Mouse (Mus musculus): Measurements from ENCODE around the gene Fgfr2.

DNA sequence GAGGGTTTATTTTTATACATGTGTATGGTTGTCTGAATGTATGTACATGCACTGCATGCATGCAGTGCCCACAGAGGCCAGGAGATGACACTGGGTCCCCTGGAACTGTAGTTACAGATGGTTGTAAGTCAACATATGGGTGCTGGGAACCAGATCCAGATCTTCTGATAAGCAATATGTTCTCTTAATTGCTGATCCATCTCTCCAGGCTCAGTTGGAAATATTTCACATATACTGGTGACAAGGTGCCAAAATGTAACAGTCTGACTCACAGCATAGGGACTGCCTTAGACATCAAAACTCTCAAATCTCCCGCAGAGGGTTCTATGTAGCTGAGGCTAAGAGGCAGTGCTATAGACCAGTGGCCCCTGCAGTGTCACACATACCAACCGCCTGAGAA, 646.7 kb downstream of the Fgfr2 start:
- TF ChIP-seq CTCF (IDR thresholded peaks at IDR 0.05; ENCODE audit: low read depth) (no peak), EP300 (IDR thresholded peaks at IDR 0.05; ENCODE audit: low read depth) (no peak)

Measured in liver, postnatal 0 days (tissue).